Mouse (Mus musculus): Measurements from ENCODE around the gene Rnd1. TPM values are rescaled to one million over a fixed set of nuclear protein-coding genes. Genes with fewer than 3 reads are reported as not detected.
A peak's percentile ranks its signal among the peaks of the same experiment; 100 is the strongest.

Rnd1 gene
- polyA plus RNA-seq, 1 experiment from 2014 or later: 0.28 TPM

DNA sequence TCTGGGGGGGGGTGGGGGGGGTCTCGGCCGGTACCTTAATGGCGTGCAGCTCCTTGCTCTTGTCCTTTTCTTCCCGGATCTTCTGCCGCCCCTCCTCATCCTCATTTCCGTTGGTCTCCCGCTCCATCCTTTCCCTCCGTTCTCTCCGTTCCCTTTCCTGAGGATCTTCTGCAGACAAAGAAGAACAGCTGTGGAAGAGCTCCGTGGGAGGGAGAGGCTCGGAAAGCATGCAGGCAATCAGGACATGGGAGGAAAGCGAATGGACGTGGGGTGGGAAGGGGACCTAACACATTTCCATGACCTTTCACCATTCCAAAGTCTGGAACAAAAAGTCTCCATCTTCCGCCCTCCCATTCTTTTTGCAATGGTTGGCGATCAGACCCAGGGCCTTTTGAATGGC is 25.8 kb downstream of the Rnd1 start:
- Histone ChIP-seq H3K4me1 (ENCODE audit: control insufficient read depth, insufficient read depth, low read length) (no peaks in the 10 kb centered on the region), H3K9ac (ENCODE audit: low read depth, low read length) (no peak overlapping the region), H3K36me3 (ENCODE audit: control insufficient read depth, insufficient read depth, low read length) (peaks cover 98% of the 10 kb centered on the region), H3K9me3 (ENCODE audit: control insufficient read depth, low read length) (no peaks in the 10 kb centered on the region), H3K27me3 (ENCODE audit: control insufficient read depth, insufficient read depth, low read length) (no peaks in the 10 kb centered on the region), H3K27ac (ENCODE audit: low read depth, low read length) (no peak overlapping the region), H3K4me3 (ENCODE audit: low read length) (no peak overlapping the region), H3K4me2 (replicated peaks; ENCODE audit: low read depth, low read length) (no peak overlapping the region)
- 89% methylated on average over 15 of the region's 15 CpGs for WGBS
- no peak for ATAC-seq (ENCODE audit: low FRiP score, low TSS enrichment)

DNA sequence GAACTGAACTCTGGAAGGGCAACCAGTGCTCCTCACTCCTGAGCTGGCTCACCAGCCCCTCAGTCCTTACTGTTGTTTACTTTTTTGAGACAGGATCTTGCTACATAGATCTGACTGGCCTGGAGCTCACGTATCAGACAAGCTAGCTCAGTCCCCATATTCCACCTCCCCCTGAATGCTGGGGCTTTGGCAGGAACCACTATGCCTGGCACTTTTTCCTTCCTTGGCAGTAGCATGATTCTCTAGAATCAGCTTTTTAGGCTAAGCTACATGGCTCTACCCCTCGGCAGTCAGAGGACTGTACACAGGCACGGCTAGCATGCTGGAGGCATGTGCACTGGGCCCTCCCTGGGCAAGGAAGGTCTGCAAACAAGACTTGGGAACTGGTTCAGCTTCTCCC is 29.2 kb downstream of the Rnd1 start:
- Histone ChIP-seq H3K27me3 (ENCODE audit: control insufficient read depth, insufficient read depth, low read length) (no peaks in the 10 kb centered on the region), H3K9ac (ENCODE audit: low read depth, low read length) (no peak overlapping the region), H3K4me3 (ENCODE audit: low read length) (no peak overlapping the region), H3K27ac (ENCODE audit: low read depth, low read length) (no peak overlapping the region), H3K4me1 (ENCODE audit: control insufficient read depth, insufficient read depth, low read length) (no peaks in the 10 kb centered on the region), H3K4me2 (replicated peaks; ENCODE audit: low read depth, low read length) (no peak overlapping the region), H3K9me3 (ENCODE audit: control insufficient read depth, low read length) (no peaks in the 10 kb centered on the region), H3K36me3 (ENCODE audit: control insufficient read depth, insufficient read depth, low read length) (peaks cover 97% of the 10 kb centered on the region)
- 94% methylated on average over 3 of the region's 3 CpGs for WGBS
- no peak for ATAC-seq (ENCODE audit: low FRiP score, low TSS enrichment)

GRCm38 (mm10) chr15:98647308-98647707 is 30.0 kb downstream of the Rnd1 start:
- Histone ChIP-seq H3K9ac (ENCODE audit: low read depth, low read length) (no peak overlapping the region), H3K9me3 (ENCODE audit: control insufficient read depth, low read length) (no peaks in the 10 kb centered on the region), H3K4me3 (ENCODE audit: low read length) (no peak overlapping the region), H3K4me1 (ENCODE audit: control insufficient read depth, insufficient read depth, low read length) (no peaks in the 10 kb centered on the region), H3K36me3 (ENCODE audit: control insufficient read depth, insufficient read depth, low read length) (peaks cover 94% of the 10 kb centered on the region), H3K27ac (ENCODE audit: low read depth, low read length) (no peak overlapping the region), H3K27me3 (ENCODE audit: control insufficient read depth, insufficient read depth, low read length) (no peaks in the 10 kb centered on the region), H3K4me2 (replicated peaks; ENCODE audit: low read depth, low read length) (no peak overlapping the region)
- ATAC-seq (ENCODE audit: low FRiP score, low TSS enrichment): no peak
- 85% methylated on average over 10 of the region's 10 CpGs for WGBS

GRCm38 (mm10) chr15:98646737-98647136 is 30.5 kb downstream of the Rnd1 start:
- Histone ChIP-seq H3K9ac (ENCODE audit: low read depth, low read length) (no peak overlapping the region), H3K4me1 (ENCODE audit: control insufficient read depth, insufficient read depth, low read length) (no peaks in the 10 kb centered on the region), H3K9me3 (ENCODE audit: control insufficient read depth, low read length) (no peaks in the 10 kb centered on the region), H3K27ac (ENCODE audit: low read depth, low read length) (no peak overlapping the region), H3K4me3 (ENCODE audit: low read length) (no peak overlapping the region), H3K27me3 (ENCODE audit: control insufficient read depth, insufficient read depth, low read length) (no peaks in the 10 kb centered on the region), H3K4me2 (replicated peaks; ENCODE audit: low read depth, low read length) (no peak overlapping the region), H3K36me3 (ENCODE audit: control insufficient read depth, insufficient read depth, low read length) (peaks cover 94% of the 10 kb centered on the region)
- ATAC-seq (ENCODE audit: low FRiP score, low TSS enrichment): no peak
- 84% methylated on average over 8 of the region's 8 CpGs for WGBS

GRCm38 (mm10) chr15:98645057-98646026 is 31.9 kb downstream of the Rnd1 start:
- 86% methylated on average over 24 of the region's 24 CpGs for WGBS

GRCm38 (mm10) chr15:98644406-98644805 is 32.9 kb downstream of the Rnd1 start:
- no peak overlapping the region for H3K9ac ChIP-seq (ENCODE audit: low read depth, low read length)
- H3K27me3 ChIP-seq (ENCODE audit: control insufficient read depth, insufficient read depth, low read length): no peaks in the 10 kb centered on the region
- H3K4me3 ChIP-seq (ENCODE audit: low read length): no peak overlapping the region
- no peak overlapping the region for H3K4me2 ChIP-seq (replicated peaks; ENCODE audit: low read depth, low read length)
- no peaks in the 10 kb centered on the region for H3K4me1 ChIP-seq (ENCODE audit: control insufficient read depth, insufficient read depth, low read length)
- H3K9me3 ChIP-seq (ENCODE audit: control insufficient read depth, low read length): no peaks in the 10 kb centered on the region
- no peak overlapping the region for H3K27ac ChIP-seq (ENCODE audit: low read depth, low read length)
- no peak for ATAC-seq (ENCODE audit: low FRiP score, low TSS enrichment)
- H3K36me3 ChIP-seq (ENCODE audit: control insufficient read depth, insufficient read depth, low read length): peaks cover 85% of the 10 kb centered on the region
- 86% methylated on average over 12 of the region's 12 CpGs for WGBS

More at GRCm38 (mm10) chr15:98645057-98646026, 31.9 kb downstream of the Rnd1 start:
- ATAC-seq (ENCODE audit: low FRiP score, low TSS enrichment): no peak
- H3K4me2 ChIP-seq (replicated peaks; ENCODE audit: low read depth, low read length): no peak overlapping the region
- H3K4me3 ChIP-seq (ENCODE audit: low read length): no peak overlapping the region
- no peak overlapping the region for H3K9ac ChIP-seq (ENCODE audit: low read depth, low read length)
- H3K9me3 ChIP-seq (ENCODE audit: control insufficient read depth, low read length): no peaks in the 10 kb centered on the region
- H3K4me1 ChIP-seq (ENCODE audit: control insufficient read depth, insufficient read depth, low read length): no peaks in the 10 kb centered on the region
- peaks cover 89% of the 10 kb centered on the region for H3K36me3 ChIP-seq (ENCODE audit: control insufficient read depth, insufficient read depth, low read length)
- H3K27ac ChIP-seq (ENCODE audit: low read depth, low read length): no peak overlapping the region
- H3K27me3 ChIP-seq (ENCODE audit: control insufficient read depth, insufficient read depth, low read length): no peaks in the 10 kb centered on the region

DNA sequence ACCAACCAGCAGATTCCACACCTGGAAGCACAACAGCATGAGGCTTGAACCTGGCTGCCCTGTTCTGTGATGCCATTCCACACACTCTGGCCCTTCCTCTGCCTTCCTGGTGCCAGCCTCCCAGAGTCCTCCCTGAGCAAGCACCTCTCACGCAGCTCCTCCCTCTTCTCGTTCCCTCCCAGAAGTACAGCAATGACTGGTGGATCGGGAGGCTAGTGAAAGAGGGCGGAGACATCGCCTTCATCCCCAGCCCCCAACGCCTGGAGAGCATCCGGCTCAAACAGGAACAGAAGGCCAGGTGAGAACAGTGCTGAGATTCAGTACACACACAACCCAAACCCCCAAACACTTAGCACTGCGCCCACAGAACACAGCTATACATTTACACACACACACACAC is 37.1 kb downstream of the Rnd1 start:
- Histone ChIP-seq H3K4me3 (ENCODE audit: low read length) (no peak overlapping the region), H3K36me3 (ENCODE audit: control insufficient read depth, insufficient read depth, low read length) (peaks cover 44% of the 10 kb centered on the region), H3K27ac (ENCODE audit: low read depth, low read length) (no peak overlapping the region), H3K4me1 (ENCODE audit: control insufficient read depth, insufficient read depth, low read length) (peaks cover 11% of the 10 kb centered on the region; the same call in 1 of the 2 replicates), H3K27me3 (ENCODE audit: control insufficient read depth, insufficient read depth, low read length) (no peaks in the 10 kb centered on the region), H3K9me3 (ENCODE audit: control insufficient read depth, low read length) (no peaks in the 10 kb centered on the region), H3K9ac (ENCODE audit: low read depth, low read length) (no peak overlapping the region), H3K4me2 (replicated peaks; ENCODE audit: low read depth, low read length) (no peak overlapping the region)
- WGBS: 35% methylated on average over 8 of the region's 8 CpGs
- ATAC-seq (ENCODE audit: low FRiP score, low TSS enrichment): no peak

DNA sequence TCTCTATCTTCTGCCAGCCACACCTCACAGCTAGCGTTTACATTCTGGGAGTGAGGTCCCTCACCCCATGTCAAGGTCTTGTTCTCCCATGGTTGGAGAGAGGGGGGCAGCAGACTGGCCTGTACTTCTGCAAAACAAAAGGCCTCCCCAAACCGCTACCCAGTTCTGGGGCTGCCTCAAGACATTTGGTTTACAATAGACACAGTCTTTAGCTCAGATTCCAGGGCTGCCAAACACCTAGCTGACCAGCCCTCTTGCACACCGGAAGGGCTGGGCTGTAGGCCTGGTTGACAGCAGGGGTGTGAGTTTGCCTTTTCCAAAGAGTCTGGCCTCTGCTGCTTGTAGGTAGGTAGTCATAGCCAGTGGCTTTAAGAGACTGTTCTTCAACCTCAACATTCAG is 40.1 kb downstream of the Rnd1 start:
- no peak overlapping the region for H3K9ac ChIP-seq (ENCODE audit: low read depth, low read length)
- no peak overlapping the region for H3K4me3 ChIP-seq (ENCODE audit: low read length)
- peaks cover 19% of the 10 kb centered on the region for H3K36me3 ChIP-seq (ENCODE audit: control insufficient read depth, insufficient read depth, low read length)
- peaks cover 27% of the 10 kb centered on the region; the same call in 1 of the 2 replicates for H3K4me1 ChIP-seq (ENCODE audit: control insufficient read depth, insufficient read depth, low read length)
- WGBS: 55% methylated on average over 3 of the region's 3 CpGs
- H3K27ac ChIP-seq (ENCODE audit: low read depth, low read length): no peak overlapping the region
- no peak overlapping the region for H3K4me2 ChIP-seq (replicated peaks; ENCODE audit: low read depth, low read length)
- no peak for ATAC-seq (ENCODE audit: low FRiP score, low TSS enrichment)
- no peaks in the 10 kb centered on the region for H3K9me3 ChIP-seq (ENCODE audit: control insufficient read depth, low read length)
- no peaks in the 10 kb centered on the region; the same call in 1 of the 2 replicates for H3K27me3 ChIP-seq (ENCODE audit: control insufficient read depth, insufficient read depth, low read length)

- H3K4me1 ChIP-seq (ENCODE audit: control insufficient read depth, insufficient read depth, low read length): peaks cover 33% of the 10 kb centered on the region
- WGBS: 52% methylated on average over 5 of the region's 5 CpGs
These were observed 40.7 kb downstream of the Rnd1 start for GRCm38 (mm10) chr15:98636517-98636916.

More at GRCm38 (mm10) chr15:98636517-98636916, 40.7 kb downstream of the Rnd1 start:
- H3K9ac ChIP-seq (ENCODE audit: low read depth, low read length): no peak overlapping the region
- peak overlapping the region; percentile 95; the same call in 1 of the 2 replicates for H3K4me2 ChIP-seq (replicated peaks; ENCODE audit: low read depth, low read length)
- H3K36me3 ChIP-seq (ENCODE audit: control insufficient read depth, insufficient read depth, low read length): peaks cover 12% of the 10 kb centered on the region
- peak overlapping the region; percentile 92; the same call in 1 of the 2 replicates for H3K4me3 ChIP-seq (ENCODE audit: low read length)
- no peaks in the 10 kb centered on the region for H3K9me3 ChIP-seq (ENCODE audit: control insufficient read depth, low read length)
- no peak overlapping the region for H3K27ac ChIP-seq (ENCODE audit: low read depth, low read length)
- ATAC-seq (ENCODE audit: low FRiP score, low TSS enrichment): no peak
- peaks cover under 1% of the 10 kb centered on the region; the same call in 1 of the 2 replicates for H3K27me3 ChIP-seq (ENCODE audit: control insufficient read depth, insufficient read depth, low read length)
